Mouse (Mus musculus) adrenal gland, postnatal 10 days (tissue): ENCODE data around the gene Ipo8. TPM values are rescaled to one million over a fixed set of nuclear protein-coding genes. Genes with fewer than 3 reads are reported as not detected.

Experiments
- DNase-seq: peaks from one replicate; pipeline ENCODE4 v3.0.0; 2021; ENCODE audit warnings: mixed read lengths
- long read RNA-seq, 2 experiments: library from polyadenylated mRNA; stranded (forward); transcript quantifications; one replicate each; pipeline ENCODE4 v2.0.0; 2021
- total RNA-seq, 2 experiments: library from RNA; stranded (reverse); gene quantifications; 2 replicates each; pipeline ENCODE4 v1.2.3; 2021

Ipo8 gene
- total RNA-seq = 10 to 100 TPM; 28.4 to 34.1 TPM
- long read RNA-seq, experiment 1, full-length matches to known transcripts = 3 of 10 reads
- long read RNA-seq, experiment 1, partial matches to known transcripts = 4 of 10 reads
- long read RNA-seq, experiment 1, other reads (novel, unspliced or antisense) = 3 of 10 reads
- long read RNA-seq, experiment 2, full-length matches to known transcripts = 4 of 6 reads
- long read RNA-seq, experiment 2, partial matches to known transcripts = 1 of 6 reads
- long read RNA-seq, experiment 2, other reads (novel, unspliced or antisense) = 1 of 6 reads

DNA sequence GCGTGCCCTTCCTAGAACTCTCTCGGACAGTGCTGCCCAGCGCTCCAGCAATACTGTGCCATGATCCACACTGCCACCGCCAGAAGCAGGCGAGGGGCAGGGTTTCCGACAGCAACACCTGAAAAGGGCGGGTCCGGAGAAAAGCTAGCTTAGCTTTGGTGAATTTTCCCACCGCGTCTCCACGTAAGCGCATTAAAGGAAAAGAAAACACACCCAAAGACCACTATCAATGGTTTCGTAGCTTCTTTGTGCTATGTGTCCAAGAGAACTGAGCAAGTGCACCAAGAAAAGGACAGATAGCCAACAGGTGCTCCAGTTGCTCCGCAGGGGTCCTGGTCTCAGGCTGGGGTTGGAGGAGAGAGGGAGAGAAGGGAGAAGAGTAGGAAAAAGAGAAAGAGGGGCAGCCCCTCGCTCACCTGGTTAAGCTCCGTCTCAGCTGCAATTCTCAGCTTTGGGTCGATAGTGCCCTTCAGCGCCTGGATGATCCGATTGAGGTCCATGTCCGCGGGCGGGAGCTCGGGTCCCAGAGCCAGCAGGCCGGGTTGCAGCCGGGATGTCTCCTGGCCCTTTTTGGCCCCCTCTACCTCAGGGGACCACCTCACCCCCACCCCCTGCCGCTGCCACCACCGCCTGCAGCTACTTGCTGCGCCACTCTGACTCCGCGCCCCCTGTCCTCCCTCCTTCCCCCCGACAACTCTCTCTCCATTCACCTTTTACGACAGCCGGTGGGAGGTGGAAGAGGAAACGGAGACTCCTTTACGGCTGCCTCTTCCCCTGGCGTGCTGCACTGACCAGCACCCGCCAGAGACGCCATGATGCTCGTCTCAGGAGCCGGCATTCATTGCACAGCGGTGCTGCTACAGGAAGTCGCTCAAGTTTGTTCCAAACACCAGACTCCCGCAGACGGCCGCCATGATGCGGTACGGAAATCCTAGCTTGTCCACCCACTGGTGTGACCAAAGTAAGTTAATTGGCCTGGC is at the start of gene Ipo8:
Ipo8 (minus strand) TSS at position 720 of the 980 bp plus-strand sequence.
- peak; percentile 91 for DNase-seq

DNA sequence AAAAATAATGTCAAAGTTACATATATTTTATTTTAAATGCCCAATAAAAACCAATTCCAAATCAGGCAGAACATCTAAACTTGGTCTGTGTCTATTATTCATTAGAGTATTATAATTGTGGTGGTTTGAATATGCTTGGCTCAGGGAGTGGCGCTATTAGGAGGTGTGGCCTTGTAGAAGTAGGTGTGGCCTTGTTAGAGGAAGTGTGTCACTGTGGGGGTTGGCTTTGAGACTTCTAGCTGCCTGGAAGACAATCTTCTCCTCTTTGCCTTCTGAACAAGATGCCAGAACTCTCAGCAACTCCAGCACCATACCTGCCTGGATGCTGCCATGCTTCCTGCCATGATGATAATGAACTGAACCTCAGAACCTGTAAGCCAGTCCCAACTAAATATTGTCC is 42.6 kb upstream of the Ipo8 start:
- no peak for DNase-seq

DNA sequence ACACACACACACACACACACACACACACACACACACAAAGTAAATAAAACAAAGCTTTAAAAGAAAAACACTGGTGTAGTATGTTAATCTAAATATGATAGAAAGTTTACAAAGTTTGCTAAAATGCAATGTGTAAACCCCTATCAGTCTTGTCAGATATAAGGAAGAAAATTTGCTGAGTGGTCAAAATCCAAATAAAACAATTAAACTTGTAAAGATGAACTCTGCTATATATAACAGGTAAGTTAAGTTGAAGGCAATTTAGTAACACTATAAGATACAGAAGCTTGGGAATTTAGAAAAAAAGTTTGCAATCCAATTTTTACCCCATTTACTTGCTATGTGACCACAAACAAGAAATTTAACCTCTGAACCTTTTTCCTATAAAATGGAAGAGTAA is 14.4 kb upstream of the Ipo8 start:
- no peak for DNase-seq

DNA sequence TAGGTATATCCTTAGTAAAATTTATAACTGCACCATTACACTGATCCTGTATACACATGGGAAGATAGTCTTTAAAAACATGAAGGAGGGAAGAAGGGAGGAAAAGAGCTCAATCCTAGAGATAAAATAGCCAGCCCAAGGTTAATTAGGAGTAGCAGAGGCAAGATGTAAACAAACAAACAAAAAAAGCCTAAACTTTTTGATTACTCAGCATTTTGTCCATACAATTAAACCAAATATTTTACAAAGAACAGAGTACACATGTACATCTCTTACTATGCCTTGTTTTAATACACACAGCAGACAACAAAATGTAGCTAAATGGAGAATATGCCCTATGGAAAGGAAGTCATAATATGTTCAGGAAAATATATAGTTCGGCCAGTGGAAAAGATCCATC is 10.5 kb upstream of the Ipo8 start:
- no peak for DNase-seq

DNA sequence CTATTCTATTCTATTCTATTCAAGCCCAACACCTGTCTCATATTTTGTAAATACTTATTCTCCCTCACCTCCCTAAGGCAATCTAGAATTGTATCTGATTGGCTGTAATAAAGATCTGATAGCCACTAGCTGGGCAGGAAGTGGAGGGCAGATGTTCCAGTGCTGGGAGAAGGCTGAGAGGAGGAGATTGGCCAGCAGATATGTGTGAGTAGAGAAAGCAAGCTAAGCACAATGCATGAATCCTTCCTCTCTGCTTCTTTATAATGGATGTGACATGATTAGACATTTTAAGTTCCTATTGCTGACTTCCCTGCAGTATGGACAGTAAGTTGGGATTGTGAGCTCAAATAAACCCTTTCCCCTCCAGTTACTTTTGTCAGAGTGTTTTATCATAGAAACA is 7.2 kb upstream of the Ipo8 start:
- DNase-seq = no peak

DNA sequence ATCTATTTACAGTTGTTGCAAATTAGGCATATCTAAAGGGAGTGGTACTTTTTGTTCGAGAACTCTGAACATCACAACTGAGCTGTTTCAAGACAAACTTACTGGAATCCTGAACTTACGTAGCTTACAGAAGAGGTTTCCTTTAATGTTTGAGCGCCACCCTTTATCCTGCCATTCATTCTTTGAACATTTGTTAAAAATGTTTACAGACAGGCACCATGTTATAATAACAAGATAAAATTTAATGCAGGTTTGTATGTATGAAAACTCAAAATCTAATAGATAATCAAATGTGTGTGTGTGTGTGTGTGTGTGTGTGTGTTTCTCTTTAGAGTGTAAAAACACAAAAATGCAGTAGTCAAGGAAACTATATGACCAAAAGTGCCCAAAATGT is 458 bp upstream of the Ipo8 start:
- DNase-seq = no peak

DNA sequence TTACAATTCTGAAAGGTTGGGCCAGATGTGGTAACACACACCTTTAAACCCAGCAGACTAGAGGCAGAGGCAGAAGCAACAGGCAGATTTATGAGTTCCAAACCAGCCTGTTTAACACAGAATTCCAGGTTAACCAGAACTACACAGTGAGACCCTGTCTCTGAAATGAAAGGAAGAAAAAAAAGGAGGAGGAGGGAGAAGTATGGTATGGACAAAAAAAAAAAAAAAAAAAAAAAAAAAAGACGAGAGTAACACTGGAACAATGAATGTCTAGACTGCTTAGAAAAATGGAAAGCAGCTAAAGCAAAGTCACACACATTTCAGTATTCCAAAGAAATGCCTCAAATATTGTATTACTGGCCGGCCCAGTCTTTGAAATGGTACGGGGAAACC is 916 bp downstream of the Ipo8 start:
- no peak for DNase-seq

DNA sequence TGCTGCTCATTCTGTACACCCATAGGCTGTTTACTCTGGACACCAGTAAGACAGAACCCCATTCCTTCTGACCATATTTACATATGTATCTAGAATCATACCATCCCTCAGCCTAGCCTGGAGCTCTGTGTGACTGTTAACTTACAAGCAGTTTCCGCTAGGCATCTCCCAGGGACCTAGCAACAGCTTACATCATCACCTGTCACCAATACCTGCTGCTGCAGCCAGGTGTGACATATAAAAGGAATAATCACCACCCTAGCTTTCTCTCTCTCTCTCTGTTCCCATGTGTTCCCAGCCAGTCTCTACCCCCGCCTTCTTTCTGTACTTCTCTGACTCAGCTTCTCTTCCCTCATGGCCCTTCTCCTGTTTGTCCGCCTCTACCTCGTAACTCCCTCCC is 5.1 kb downstream of the Ipo8 start:
- no peak for DNase-seq

DNA sequence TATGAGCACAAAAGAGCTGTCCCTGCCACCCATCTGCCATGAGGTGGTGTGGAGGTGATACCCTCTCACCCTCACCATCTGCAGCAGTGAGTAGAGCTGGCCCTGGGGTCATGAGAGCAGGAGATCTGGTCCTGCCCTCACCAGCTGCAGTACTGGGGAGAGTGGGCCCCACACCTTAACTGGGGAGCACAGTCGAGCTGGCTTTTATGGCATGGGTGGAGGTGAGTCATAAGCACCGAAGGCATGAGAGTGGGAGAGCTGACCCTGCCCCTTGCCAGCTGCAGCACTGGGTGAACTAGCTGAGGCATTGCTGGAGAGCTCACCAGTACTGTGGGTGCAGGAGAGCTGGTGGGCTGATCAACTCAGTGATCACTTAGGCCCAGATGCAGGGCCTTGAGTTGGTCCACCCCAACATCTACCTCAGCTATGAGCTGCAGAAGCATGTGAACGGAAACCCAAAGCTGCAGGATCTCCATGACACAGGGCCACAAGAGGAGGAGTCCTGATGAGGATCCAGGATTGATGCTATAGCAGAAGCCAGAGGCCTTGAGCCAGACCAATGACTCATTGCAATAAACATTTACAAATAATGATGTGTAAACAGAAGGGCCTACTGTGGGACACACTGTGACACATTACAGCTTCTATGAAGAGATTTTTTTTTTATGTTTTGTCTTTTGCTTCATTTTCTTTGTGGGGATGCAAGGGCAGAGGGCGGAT is 12.5 kb downstream of the Ipo8 start:
- peak; percentile 7 for DNase-seq

DNA sequence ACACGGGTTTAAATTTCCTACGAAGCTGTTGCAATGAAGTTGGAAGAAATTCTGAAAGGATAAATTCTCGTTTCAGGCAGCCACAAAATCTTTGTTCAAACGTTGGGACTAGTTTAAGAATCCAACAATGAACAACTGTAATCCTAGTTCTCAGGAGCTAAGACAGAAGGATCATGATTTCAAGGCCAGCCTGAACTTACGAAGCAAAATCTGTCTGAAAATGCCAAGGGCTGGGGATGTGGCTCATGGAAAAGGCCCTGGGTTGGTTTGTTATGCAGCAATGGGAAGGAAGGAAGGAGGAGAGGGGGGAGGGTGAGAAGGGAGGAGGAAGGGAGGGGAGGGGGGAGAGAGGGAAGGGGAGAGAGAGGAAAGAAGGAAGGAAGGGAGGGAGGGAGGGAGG is 14.5 kb downstream of the Ipo8 start:
- peak; percentile 13 for DNase-seq

DNA sequence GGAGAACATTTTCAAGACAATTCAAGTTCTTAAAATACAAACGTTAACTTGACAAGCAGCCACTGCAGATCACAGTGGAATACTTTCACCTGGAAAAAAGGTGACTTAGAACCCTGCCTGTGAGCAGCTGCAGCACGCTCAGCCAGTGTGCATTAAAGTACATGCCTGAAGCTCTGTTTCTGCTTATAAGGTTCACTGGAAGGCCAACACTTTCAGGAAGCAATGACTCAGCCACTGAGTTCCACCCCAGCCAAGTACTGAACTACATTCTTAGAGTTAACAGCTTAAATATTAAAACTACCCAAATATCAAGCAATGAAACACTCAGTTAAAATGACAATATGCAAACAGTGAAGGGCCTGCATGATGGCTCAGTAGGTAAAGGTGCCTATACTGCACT is 20.1 kb downstream of the Ipo8 start:
- no peak for DNase-seq

DNA sequence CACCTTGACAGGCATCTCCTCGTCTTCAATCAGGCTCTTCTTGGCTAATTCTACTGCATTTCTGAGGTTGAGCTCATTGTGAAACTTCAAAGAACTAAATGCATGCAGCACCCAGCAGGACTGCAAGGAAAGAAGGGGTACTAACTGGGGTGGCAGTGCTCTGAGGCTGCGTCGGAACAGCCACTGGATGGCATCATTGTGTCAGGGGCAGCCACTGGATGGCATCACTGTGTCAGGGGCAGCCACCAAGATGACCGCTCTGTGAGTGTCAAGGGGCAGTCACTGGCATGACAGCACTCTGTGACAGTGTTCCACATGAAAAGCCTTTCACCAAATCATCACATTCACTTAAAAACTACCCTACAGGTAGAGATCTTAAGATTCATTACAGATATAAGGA is 31.5 kb downstream of the Ipo8 start:
- DNase-seq = no peak

DNA sequence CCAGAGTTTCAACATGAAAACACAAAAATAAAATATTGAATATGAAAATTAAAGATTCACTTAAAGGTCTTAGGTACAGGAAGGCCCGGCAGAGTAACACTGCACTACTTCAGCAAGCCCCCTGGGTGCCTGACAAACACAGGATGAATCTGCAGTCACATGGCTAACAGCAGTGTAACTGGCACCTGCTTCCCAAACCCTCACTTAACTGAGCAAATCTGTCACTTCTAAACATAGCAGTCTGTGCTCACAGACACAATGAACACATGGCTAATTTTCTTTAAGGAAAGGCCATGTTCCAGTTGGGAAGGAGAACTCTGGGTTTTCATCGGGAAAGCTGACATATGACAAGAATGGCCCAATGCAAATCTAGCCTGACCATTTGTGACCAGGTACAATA is 36.1 kb downstream of the Ipo8 start:
- no peak for DNase-seq

DNA sequence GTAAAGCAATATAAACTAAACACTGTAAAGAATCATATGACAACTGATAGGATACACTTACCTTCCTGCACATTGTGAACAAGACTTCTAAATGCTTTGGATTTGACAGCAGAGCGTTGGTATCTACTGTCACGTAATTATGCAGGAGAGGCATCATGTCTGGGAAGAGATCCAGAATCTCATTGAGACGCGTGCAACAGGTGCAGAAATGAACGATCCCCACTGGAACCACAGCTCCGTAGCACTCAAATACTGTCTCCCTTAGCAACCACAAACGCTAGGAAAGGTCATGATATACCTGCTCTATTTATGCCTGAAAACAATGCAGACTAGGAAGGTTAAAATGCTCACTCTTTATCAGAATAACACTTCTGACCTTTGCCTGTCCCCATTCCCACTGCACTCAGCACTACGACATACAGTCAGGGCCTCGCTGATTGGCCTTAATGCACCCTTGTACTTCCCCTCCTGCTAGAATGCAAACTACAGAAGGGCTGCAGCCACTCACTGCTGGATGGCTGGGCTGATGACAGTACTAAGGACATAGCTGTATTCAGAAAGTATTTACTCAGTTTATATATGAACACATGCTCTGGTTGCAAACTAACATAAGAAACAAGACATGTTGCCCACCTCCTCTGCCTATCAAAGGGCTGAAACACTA is 42.1 kb downstream of the Ipo8 start:
- DNase-seq = no peak

DNA sequence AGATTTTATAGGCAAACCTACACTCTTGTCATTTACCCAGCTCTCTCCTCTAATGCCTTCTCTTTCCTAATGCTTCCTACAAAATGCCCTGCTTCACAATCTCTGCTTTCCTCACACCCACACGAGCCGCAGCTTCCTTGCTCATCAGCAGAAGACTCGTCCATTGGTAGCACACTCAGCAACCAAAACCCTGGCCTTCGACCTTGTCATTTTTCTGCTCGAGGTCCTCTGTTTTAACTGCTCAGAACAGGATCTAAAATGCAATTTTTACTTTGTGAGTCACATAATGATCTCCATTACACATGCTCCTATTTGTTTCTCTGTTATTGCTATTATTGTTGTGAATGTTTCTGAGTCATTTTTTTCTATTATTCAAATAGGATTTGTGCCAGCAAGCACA is 45.1 kb downstream of the Ipo8 start:
- no peak for DNase-seq

DNA sequence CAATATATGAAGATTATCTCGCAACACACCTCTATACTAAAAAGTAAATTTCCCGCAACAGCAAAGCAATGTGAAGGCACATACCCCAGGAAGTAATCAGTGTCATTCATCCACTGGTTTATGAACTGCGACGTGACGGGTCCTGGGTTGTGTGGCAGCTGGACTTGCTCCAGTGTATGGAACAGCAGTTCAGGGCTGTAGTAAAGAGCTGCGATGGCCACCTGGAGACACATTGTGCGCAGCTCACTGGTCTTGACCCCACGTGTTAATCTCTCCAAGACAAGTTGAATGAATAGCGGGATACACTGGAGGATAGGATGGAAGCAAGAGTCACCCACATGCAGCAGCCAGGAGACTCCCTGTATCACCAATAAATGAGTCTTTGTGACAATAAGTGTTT is 46.8 kb downstream of the Ipo8 start:
- no peak for DNase-seq

DNA sequence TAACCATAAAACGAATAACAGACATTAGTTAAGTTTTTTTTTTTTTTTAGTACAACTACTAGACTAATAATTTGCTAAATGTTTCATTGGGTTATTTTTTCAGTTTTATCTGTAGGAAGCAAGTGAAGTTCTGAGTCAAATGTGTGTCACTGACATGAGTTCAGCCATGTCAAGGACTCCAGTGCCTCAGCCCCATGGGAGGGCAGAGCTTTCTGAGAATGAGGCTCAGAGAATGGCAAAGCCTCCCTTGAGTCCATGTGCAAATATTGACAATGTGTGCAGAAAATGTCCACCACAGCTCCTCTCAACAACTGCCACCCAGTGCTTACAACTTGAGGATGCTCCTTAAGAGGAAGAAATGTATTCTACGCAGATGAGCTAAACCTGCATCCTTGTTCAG is 55.0 kb downstream of the Ipo8 start:
- peak; percentile 23 for DNase-seq

DNA sequence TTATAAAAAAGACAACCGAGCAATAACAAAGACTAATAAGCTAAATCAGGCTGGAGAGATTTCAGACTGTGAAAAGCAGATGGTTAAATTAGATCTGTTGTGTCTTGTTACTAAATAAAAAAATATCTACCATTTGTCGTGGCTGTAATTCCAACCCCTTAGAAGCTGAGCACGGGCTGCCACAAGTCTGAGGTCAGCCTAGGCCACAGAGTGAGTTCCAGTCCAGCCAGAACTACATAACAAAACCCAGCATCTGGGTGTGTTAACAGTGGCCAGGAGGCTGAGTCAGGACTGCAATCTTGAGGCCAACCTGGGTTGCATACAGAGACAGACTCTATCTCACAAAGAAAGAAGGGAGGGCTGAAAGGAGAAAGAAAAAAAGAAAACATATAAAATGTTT is 59.8 kb downstream of the Ipo8 start:
- no peak for DNase-seq

DNA sequence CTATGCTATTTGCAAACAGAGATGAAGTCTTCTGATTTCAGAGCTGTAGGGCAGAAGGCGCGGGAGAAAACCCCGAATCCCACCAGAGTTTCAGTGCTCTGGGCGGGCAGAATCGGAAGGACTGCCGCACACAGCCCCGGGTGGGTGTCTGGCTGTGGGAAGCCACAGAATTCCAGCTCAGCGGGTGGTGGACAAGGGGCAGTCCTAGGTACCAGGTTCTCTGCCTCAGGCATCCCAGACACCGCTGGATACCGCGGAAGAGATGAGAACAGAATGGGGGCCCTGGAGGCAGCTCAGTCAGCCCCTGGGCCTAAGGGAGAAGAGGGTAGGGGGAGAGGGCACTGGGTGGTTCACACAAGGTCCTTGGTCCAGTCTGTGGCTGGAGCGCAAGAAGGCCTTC is 62.8 kb downstream of the Ipo8 start:
- DNase-seq = no peak

DNA sequence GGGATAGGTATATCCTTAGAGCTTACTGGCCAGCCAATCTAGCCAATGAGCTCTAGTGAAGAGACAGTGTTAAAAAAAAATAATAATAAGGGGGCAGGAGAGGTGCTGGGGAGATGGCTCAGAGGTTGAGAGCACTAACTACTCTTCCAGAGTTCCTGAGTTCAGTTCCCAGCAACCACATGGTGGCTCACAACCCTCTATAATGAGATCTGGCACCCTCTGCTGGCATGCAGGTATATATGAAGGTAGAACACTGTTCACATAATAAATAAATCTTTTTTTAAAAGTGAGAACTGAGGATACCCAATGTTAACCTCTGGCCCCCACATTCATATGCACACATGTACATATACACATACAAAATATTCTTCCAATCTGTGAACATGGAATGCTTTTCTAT is 64.0 kb downstream of the Ipo8 start:
- no peak for DNase-seq

DNA sequence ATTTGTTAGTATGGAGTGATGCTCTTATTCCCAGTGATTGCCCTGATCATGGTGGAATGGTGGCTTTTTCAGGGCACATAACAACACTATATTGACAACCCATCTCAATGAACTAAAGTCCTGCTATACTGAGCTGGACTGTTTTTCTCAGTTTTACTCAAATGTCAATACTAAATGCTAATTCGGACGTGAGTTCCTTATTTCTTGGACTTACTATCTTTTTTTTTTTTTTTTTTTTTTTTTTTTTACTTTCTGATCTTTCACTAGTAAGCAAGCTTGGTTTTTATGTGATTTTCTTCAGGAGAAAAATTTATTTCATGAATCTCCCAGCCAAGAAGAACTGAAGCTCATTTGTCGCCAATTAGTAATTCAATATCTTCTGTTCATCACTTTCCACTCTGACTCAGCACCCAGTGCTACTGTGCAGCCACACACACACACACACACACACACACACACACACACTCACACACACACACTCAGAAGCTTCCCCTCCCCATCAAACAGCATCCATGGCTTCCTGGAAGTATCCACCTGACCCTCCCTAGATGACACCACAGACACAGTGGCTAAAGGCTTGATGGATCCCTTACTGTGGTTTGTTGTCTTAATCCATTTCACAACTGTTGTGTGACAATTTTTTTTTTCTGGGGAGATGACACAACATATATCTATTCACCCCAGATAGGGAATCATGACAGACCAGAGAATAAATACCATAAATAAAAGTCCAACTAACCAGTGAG is 69.1 kb downstream of the Ipo8 start:
- DNase-seq = no peak

DNA sequence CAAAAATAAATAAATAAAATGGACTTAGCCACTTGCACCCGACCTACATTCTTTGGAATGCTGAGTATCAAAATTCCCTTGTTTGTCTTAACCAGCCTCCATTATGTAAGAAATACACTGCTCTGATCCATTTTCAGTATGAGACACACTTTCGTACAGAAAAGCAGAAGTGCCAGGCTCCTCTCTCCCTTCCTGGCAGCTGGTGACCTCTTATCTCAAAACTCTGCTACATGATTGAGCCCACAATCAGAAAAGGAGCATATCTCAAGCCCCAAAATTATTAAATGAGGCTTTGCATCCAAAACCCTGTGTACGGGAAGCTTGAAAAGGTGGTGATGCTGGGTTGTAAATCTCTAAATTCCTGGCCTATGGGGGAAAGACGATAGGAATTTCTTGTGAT is 69.8 kb downstream of the Ipo8 start:
- DNase-seq = no peak
